Mouse (Mus musculus) kidney, embryonic 16.5 days (tissue): ENCODE measurements around the gene Rab3gap2. TPM values are rescaled to one million over a fixed set of nuclear protein-coding genes. Genes with fewer than 3 reads are reported as not detected.

Source experiments
- ATAC-seq: fragments of 200-750 bp; cut with Nextera tagmentation; 2 replicates; pipeline ENCODE4 v1.8.0; 2017; ENCODE audit warnings: moderate TSS enrichment; ENCODE audit not compliant: low FRiP score, low TSS enrichment
- H3K27ac ChIP-seq: fragments of 300-500 bp; sonication (generic); 2 replicates; pipeline ENCODE4 v1.5.1; 2014; ENCODE audit warnings: low read length
- H3K27me3 ChIP-seq: fragments of 300-500 bp; sonication (generic); 2 replicates; pipeline ENCODE4 v1.6.1; 2014; ENCODE audit warnings: low read length, control low read depth, mixed read lengths; ENCODE audit not compliant: insufficient read depth
- H3K36me3 ChIP-seq: fragments of 300-500 bp; sonication (generic); 2 replicates; pipeline ENCODE4 v1.6.1; 2014; ENCODE audit warnings: low read length, control low read depth, mixed read lengths; ENCODE audit not compliant: insufficient read depth
- H3K4me1 ChIP-seq: fragments of 300-500 bp; sonication (generic); 2 replicates; pipeline ENCODE4 v1.6.1; 2014; ENCODE audit warnings: low read length, control low read depth, mixed read lengths; ENCODE audit not compliant: insufficient read depth
- H3K4me2 ChIP-seq: fragments of 300-500 bp; sonication (generic); replicated peaks from 2 replicates; pipeline ENCODE4 v1.6.1; 2014; ENCODE audit warnings: low read depth, low read length
- H3K4me3 ChIP-seq: fragments of 300-500 bp; sonication (generic); 2 replicates; pipeline ENCODE4 v1.5.1; 2014; ENCODE audit warnings: mild to moderate bottlenecking, low read length
- H3K9ac ChIP-seq: fragments of 300-500 bp; sonication (generic); replicated peaks from 2 replicates; pipeline ENCODE4 v1.6.1; 2014; ENCODE audit warnings: low read length
- H3K9me3 ChIP-seq: fragments of 300-500 bp; sonication (generic); 2 replicates; pipeline ENCODE4 v1.6.1; 2016; ENCODE audit warnings: low read length, control low read depth
- WGBS: fragments of 180-500 bp; shearing (Covaris S2); extraction: QIAGEN DNeasy Blood & Tissue Kit; methylation state at CpG from one replicate; pipeline ENCODE4 v1.1.7; 2014; 5-methylcytosine and 5-hydroxymethylcytosine counted together
- polyA plus RNA-seq: library from polyadenylated mRNA; unstranded; fragments of >200 nt; fragmentation: Nextera tagmentation; extraction: Ambion mirVana; gene quantifications from 2 replicates; pipeline ENCODE4 v1.2.1, GENCODE M21; 2015

The Rab3gap2 gene
- polyA plus RNA-seq, 1 experiment from 2014 or later, result 23.8 TPM

DNA sequence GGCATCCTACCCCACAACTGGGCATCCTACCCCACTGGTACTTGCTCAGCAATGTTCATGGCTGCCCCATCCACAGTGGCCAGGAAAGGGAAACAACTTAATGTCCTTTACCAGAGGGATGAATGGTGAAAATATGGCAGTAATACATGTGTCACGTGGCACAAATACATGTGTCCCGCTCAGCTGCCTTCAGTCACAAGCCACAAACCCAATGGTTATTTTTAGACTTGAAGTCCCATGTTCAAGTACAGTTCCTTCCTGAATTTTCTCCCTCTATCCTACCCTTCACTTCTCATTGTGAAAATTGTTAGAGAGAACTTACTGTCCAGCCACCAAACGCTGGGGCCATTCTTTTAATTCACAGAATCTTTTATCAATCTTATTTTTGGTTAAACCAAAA lies 7.6 kb upstream of the Rab3gap2 start:
- ATAC-seq, result no peak

DNA sequence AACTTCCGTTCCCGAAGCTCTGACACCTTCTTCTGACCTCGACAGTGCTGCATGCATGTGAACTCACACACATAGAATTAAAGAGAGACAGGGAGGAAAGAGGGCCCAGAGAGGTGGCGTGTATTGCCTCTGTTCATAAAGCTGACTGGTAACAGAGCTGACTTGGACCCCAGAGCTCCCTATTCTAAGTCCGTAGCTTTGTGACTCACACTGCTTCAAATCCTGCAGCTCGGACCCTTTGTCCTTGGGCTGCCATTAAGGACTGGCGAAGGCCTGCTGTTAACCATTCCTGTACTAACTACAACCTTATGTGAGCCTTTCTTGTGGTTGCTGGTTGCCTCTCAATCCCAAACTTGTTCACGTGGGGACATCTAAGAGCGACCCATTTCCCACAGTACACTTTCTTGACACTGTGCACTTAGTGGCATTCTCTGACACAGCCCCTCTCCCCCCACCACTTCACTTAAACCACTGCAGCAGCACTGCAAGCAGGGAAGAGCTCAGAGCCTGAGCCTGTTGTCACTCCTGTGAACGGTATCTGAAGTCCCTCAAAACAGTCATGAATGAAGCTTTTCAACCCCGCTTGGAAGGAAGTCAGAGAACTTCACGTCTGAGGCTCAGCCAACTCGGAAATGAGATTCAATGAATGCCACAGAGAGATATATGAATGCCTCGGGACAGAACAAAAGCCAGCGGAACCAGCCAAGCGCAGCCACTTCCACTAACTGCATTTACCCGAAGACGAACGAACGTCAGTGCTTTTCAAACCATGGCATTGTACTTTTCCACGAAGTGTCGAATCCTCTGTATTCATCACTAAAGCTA lies 3.1 kb upstream of the Rab3gap2 start:
- Histone ChIP-seq H3K27ac (0 out of 2 replicates have a peak overlapping the region, but pooled peaks have one; percentile 6), H3K4me2 (no peak overlapping the region), H3K27me3 (no peaks in the 10 kb centered on the region), H3K9me3 (no peaks in the 10 kb centered on the region), H3K4me3 (no peak overlapping the region), H3K9ac (no peak overlapping the region), H3K4me1 (peaks cover 17% of the 10 kb centered on the region), H3K36me3 (no peaks in the 10 kb centered on the region)
- ATAC-seq, result no peak
- 63% methylated on average over 22 of the region's 22 CpGs for WGBS

More for the DNA sequence above, 7.6 kb upstream of the Rab3gap2 start:
- no peaks in the 10 kb centered on the region for H3K27me3 ChIP-seq
- no peak overlapping the region for H3K4me3 ChIP-seq
- no peak overlapping the region for H3K4me2 ChIP-seq
- 74% methylated on average over 3 of the region's 3 CpGs for WGBS
- no peaks in the 10 kb centered on the region for H3K4me1 ChIP-seq
- no peak overlapping the region for H3K9ac ChIP-seq
- no peaks in the 10 kb centered on the region for H3K36me3 ChIP-seq
- no peaks in the 10 kb centered on the region for H3K9me3 ChIP-seq
- H3K27ac ChIP-seq, result no peak overlapping the region

DNA sequence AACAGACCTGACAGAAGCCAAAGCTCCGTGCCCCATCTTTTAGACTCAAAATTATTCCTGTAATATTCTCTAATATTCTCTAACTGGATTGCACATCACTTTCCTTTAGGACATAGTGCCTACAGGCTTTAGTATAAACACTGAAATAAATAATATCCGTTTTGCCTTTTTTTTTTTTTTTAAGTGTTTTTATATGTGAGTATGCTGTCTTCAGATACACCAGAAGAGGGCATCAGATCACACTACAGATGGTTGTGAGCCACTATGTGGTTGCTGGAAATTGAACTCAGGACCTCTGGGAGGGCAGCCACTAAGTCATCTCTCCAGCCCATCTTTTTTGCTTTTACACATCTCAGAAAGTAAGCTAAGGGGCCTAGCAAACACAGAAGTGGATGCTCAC lies 1.9 kb upstream of the Rab3gap2 start:
- Histone ChIP-seq H3K27ac (no peak overlapping the region), H3K27me3 (no peaks in the 10 kb centered on the region), H3K36me3 (0 out of 2 replicates have a peak, but pooled peaks cover 2% of the 10 kb centered on the region), H3K4me3 (no peak overlapping the region), H3K9ac (no peak overlapping the region), H3K4me2 (no peak overlapping the region), H3K9me3 (no peaks in the 10 kb centered on the region), H3K4me1 (peaks cover 17% of the 10 kb centered on the region)
- WGBS, result 82% methylated on average over 2 of the region's 2 CpGs
- ATAC-seq, result no peak

DNA sequence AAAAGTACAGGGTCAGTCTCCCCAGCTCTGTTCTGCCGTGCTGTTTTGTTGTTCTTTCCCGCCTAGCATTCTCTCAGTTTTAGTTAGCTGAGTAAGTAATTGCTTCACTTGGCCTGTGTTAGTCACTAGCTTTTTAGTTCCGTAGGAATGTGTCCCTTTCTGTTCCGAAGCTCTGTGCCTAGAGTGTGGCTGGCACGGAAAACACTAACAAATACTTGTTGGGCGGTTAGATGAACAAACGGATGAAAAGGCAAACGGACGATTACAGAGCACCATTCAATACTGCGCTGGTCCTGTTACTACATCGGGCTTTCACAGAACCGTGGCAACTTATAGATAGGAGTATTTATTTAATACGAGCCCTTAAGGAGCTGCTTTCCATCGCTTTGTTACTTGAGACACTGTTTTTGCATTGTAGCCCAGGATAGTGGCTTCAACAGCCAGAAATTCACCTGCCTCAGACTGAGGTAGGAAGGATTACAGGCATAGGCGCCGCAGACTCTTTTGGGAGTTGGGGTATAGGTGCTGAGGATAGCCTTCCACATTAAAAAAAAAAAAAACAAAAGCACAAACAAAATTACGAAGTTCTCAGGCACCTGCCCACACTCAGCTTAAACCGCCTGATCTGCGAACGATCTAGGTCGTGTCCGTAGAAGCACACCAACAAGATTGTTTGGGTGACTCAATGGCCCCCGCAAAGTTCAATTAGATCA lies 565 bp upstream of the Rab3gap2 start:
- Histone ChIP-seq H3K27me3 (no peaks in the 10 kb centered on the region), H3K4me1 (peaks cover 17% of the 10 kb centered on the region), H3K9ac (peak overlapping the region; percentile 94), H3K4me3 (peak overlapping the region; percentile 95), H3K9me3 (no peaks in the 10 kb centered on the region), H3K4me2 (peak overlapping the region; percentile 83), H3K36me3 (0 out of 2 replicates have a peak, but pooled peaks cover 2% of the 10 kb centered on the region), H3K27ac (peak overlapping the region; percentile 84)
- WGBS, result 3% methylated on average over 23 of the region's 23 CpGs
- no peak; the same call in 1 of the 2 replicates for ATAC-seq

DNA sequence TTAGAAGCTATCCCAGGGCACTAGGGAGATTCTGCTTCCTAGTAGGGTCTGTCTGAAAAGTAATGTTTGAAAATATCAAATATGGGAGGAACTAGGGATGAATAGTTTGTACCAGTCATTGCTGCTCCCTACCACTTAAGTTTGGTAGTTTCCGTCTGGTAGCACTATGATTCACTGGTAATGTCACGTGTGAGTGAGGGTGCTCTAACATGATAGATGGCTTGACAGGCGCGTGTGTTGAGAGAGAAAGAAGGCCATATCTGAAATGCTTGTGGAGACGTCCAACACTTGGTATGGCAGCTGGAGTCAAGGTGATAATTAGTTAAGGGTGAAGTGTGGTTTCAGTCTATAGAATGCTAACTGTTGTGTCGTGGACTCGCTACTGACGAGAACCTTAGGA lies 1.2 kb downstream of the Rab3gap2 start:
- Histone ChIP-seq H3K9ac (no peak overlapping the region; the same call in 1 of the 2 replicates), H3K27ac (no peak overlapping the region), H3K27me3 (no peaks in the 10 kb centered on the region), H3K36me3 (0 out of 2 replicates have a peak, but pooled peaks cover 2% of the 10 kb centered on the region), H3K9me3 (no peaks in the 10 kb centered on the region), H3K4me2 (peak overlapping the region; percentile 83; the same call in 1 of the 2 replicates), H3K4me1 (peaks cover 17% of the 10 kb centered on the region), H3K4me3 (no peak overlapping the region)
- WGBS, result 66% methylated on average over 8 of the region's 8 CpGs
- no peak for ATAC-seq

DNA sequence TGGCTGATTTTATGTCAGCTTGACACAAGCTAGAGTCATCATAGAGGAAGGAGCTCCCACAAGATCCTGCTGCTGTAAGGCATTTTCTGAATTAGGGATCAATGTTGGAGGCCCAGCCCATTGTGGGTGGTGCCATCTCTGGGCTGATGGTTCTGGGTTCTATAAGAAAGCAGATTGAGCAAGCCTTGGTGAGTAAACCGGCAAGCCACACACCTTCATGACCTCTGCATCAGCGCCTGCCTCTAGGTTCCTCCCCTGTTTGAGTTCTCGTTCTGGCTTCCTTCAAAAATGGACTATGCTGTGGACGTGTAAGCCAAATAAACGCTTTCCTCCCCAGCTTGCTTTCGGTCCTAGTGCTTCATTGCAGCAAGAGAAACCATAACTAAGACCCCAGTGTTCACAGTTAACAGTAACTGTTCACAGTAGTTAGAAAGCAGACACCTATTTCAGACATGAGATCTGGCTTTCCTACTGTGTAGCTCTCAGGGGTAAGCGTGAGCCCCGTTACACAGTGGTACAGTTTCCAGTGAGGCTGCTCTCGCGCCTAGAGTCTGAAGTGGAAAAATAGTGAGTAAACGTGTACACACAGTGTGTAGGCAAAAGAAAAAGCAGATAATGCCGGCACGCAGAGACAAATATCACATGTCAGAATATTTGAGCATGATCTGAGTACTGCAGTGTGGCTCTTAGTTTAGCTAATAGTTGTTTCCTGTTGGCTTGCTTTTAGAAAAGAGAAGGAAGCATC lies 4.1 kb downstream of the Rab3gap2 start:
- H3K27me3 ChIP-seq, result no peaks in the 10 kb centered on the region

DNA sequence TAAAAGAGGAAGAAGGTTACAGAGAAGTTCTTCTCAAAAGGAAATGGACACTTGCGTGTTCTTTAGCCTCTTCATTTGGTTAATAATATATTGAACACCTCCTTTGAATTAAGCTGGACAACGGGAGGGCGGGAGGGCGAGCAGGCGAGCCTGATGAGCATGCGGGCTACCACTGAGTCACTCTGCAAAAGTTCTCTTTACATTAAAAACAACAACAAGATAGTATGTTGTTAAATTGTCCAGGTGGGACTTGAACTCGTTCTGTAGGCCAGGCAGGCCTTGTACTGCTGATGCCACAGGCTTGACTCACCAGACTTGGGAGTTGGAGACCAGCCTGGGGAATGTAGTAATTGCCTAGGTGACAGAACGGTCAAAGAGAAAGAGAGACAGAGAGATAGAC lies 4.8 kb downstream of the Rab3gap2 start:
- ATAC-seq, result no peak
- Histone ChIP-seq H3K36me3 (peaks cover 4% of the 10 kb centered on the region; the same call in 1 of the 2 replicates), H3K4me1 (peaks cover 11% of the 10 kb centered on the region), H3K9ac (no peak overlapping the region), H3K4me3 (no peak overlapping the region), H3K4me2 (no peak overlapping the region), H3K27me3 (no peaks in the 10 kb centered on the region), H3K9me3 (no peaks in the 10 kb centered on the region), H3K27ac (no peak overlapping the region)
- WGBS, result 93% methylated on average over 8 of the region's 8 CpGs

More for the DNA sequence above, 4.1 kb downstream of the Rab3gap2 start:
- Histone ChIP-seq H3K4me1 (peaks cover 13% of the 10 kb centered on the region), H3K9ac (no peak overlapping the region), H3K27ac (no peak overlapping the region), H3K36me3 (peaks cover 4% of the 10 kb centered on the region; the same call in 1 of the 2 replicates), H3K9me3 (no peaks in the 10 kb centered on the region), H3K4me2 (no peak overlapping the region), H3K4me3 (no peak overlapping the region)
- WGBS, result 88% methylated on average over 13 of the region's 13 CpGs
- no peak for ATAC-seq

DNA sequence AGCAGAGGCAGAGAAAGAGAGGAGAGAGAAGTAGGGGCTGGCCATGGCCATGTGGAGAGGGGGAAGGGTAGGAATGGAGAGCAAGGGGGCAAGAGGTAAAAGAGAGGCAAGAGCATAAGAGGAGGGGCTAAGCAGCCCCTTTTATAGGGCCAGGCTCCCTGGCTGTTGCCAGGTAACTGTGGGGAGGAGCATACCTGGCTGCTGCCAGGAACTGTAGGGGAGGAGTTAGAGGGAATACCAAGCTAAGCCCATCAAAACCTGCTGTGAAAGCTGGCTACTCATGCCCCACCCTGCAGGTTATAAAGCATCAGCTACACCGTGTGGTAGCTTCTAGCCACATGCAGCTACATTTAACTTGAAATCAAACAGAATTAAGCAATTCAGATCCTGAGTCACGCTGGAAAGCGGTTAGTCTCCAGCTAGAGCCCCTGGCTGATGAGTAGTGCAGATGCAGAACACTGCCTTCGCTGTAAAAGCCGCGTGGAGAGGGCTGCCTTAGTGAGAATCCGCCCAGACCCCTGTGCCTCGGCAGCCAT lies 5.8 kb downstream of the Rab3gap2 start:
- peaks cover 8% of the 10 kb centered on the region for H3K4me1 ChIP-seq
- H3K4me2 ChIP-seq, result no peak overlapping the region
- no peaks in the 10 kb centered on the region for H3K9me3 ChIP-seq
- WGBS, result 39% methylated on average over 8 of the region's 8 CpGs
- ATAC-seq, result peak; percentile 61
- no peak overlapping the region for H3K27ac ChIP-seq
- H3K36me3 ChIP-seq, result peaks cover 4% of the 10 kb centered on the region; the same call in 1 of the 2 replicates
- H3K27me3 ChIP-seq, result no peaks in the 10 kb centered on the region
- H3K9ac ChIP-seq, result no peak overlapping the region
- H3K4me3 ChIP-seq, result no peak overlapping the region

DNA sequence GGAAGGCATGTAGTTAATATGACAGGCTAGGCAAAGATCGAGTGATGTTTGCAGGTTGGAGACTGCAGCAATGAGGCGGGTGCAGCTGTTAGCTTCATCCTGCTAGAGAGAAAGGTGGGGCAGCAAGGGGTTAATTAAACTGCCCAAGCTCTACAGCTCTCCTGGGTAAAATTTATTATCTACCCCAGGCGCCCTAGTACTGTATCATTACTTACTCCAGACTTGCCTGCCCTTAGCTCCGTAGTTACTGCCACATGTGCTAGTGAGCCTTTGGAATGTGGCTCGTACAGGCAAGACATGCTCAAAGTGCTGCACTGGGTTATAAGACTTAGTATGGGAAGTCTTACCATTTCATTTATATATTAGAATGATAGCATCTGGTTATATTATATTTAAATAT lies 12.4 kb downstream of the Rab3gap2 start:
- Histone ChIP-seq H3K4me1 (peaks cover 21% of the 10 kb centered on the region), H3K27me3 (no peaks in the 10 kb centered on the region), H3K27ac (0 out of 2 replicates have a peak overlapping the region, but pooled peaks have one; percentile 8), H3K4me2 (no peak overlapping the region), H3K9ac (no peak overlapping the region), H3K36me3 (peaks cover 3% of the 10 kb centered on the region; the same call in 1 of the 2 replicates), H3K4me3 (no peak overlapping the region), H3K9me3 (no peaks in the 10 kb centered on the region)
- peak; percentile 91 for ATAC-seq
- WGBS, result 11% methylated on average over 5 of the region's 5 CpGs
